Mouse (Mus musculus): ENCODE data around the gene Hbq1b. TPM values are rescaled to one million over a fixed set of nuclear protein-coding genes. Genes with fewer than 3 reads are reported as not detected.
"Not testable (repeated sequence)": the region's sequence is repeated elsewhere in the genome, so short reads cannot be mapped to it uniquely, and the experiment has no call there.

The Hbq1b gene
- total RNA-seq, 2 experiments from 2014 or later, result not detected

GRCm38 (mm10) chr11:32276347-32276746 is 10.4 kb upstream of the Hbq1b start, which contains the start of gene Hba-x:
Gene Hba-x (plus strand): TSS chr11:32276400.
- intact Hi-C loops (cut with DNase I), result no loop called here
- H3K27ac ChIP-seq, result no peak within 1 kb of the TSS
- no peak within 1 kb of the TSS for H3K4me3 ChIP-seq
- DNase-seq, result no peak
- TF ChIP-seq CTCF (IDR thresholded peaks at IDR 0.05), result no peak

- no peak for DNase-seq
- intact Hi-C loops (cut with DNase I), result no loop called here
- H3K27ac ChIP-seq, result no peak overlapping the region
- no peak for TF ChIP-seq CTCF (IDR thresholded peaks at IDR 0.05)
- no peak overlapping the region for H3K4me3 ChIP-seq
Observed at GRCm38 (mm10) chr11:32277736-32278457, 8.9 kb upstream of the Hbq1b start.

- intact Hi-C loops (cut with DNase I), result no loop called here
- H3K4me3 ChIP-seq, result no peak overlapping the region
- DNase-seq, result no peak
- no peak for TF ChIP-seq CTCF (IDR thresholded peaks at IDR 0.05)
- H3K27ac ChIP-seq, result no peak overlapping the region
Observed at GRCm38 (mm10) chr11:32278458-32278957, 8.3 kb upstream of the Hbq1b start.

GRCm38 (mm10) chr11:32280646-32281045 is 6.1 kb upstream of the Hbq1b start:
- Histone ChIP-seq H3K27ac (no peak overlapping the region), H3K4me3 (no peak overlapping the region)
- DNase-seq, result no peak
- TF ChIP-seq CTCF (IDR thresholded peaks at IDR 0.05), result no peak
- intact Hi-C loops (cut with DNase I), result no loop called here

GRCm38 (mm10) chr11:32281416-32282144 is 5.2 kb upstream of the Hbq1b start:
- no peak for DNase-seq
- no peak for TF ChIP-seq CTCF (IDR thresholded peaks at IDR 0.05)
- intact Hi-C loops (cut with DNase I), result no loop called here
- Histone ChIP-seq H3K4me3 (no peak overlapping the region), H3K27ac (no peak overlapping the region)

- H3K27ac ChIP-seq; DNase-seq; H3K4me3 ChIP-seq; intact Hi-C loops (cut with DNase I): not testable (repeated sequence)
Observed at GRCm38 (mm10) chr11:32283091-32283777, 3.5 kb upstream of the Hbq1b start, which contains the start of gene Hba-a1. Gene Hba-a1 (plus strand): TSS chr11:32283511.

- intact Hi-C loops (cut with DNase I); H3K27ac ChIP-seq; H3K4me3 ChIP-seq; DNase-seq: not testable (repeated sequence)
Observed at GRCm38 (mm10) chr11:32284582-32284981, 2.2 kb upstream of the Hbq1b start.

GRCm38 (mm10) chr11:32285031-32285775 is 1.6 kb upstream of the Hbq1b start:
- Histone ChIP-seq H3K4me3 (no peak overlapping the region), H3K27ac (no peak overlapping the region)
- TF ChIP-seq CTCF (IDR thresholded peaks at IDR 0.05), result no peak
- no peak for DNase-seq
- intact Hi-C loops (cut with DNase I), result loop anchor here (5.0 kb wide), 2 partner anchors 37 to 103 kb away; no protein-coding TSS in a partner anchor

- not testable (repeated sequence) for DNase-seq, H3K27ac ChIP-seq, H3K4me3 ChIP-seq
- intact Hi-C loops (cut with DNase I), result loop anchor here (5.0 kb wide), 2 partner anchors 36 to 104 kb away; no protein-coding TSS in a partner anchor
Observed at GRCm38 (mm10) chr11:32285887-32286286, 878 bp upstream of the Hbq1b start.

- no peak for DNase-seq
- intact Hi-C loops (cut with DNase I), result loop anchor here (5.0 kb wide), 2 partner anchors 35 to 105 kb away; no protein-coding TSS in a partner anchor
- Histone ChIP-seq H3K27ac (no peak overlapping the region), H3K4me3 (no peak overlapping the region)
- TF ChIP-seq CTCF (IDR thresholded peaks at IDR 0.05), result no peak
Observed at GRCm38 (mm10) chr11:32287493-32287825, 694 bp downstream of the Hbq1b start.

GRCm38 (mm10) chr11:32292819-32293218 is 6.1 kb downstream of the Hbq1b start:
- DNase-seq; H3K27ac ChIP-seq; H3K4me3 ChIP-seq; intact Hi-C loops (cut with DNase I): not testable (repeated sequence)

GRCm38 (mm10) chr11:32293479-32293878 is 6.7 kb downstream of the Hbq1b start:
- H3K4me3 ChIP-seq; DNase-seq; intact Hi-C loops (cut with DNase I); H3K27ac ChIP-seq: not testable (repeated sequence)

- DNase-seq; H3K4me3 ChIP-seq; H3K27ac ChIP-seq; intact Hi-C loops (cut with DNase I): not testable (repeated sequence)
Observed at GRCm38 (mm10) chr11:32296203-32296602, 9.4 kb downstream of the Hbq1b start, which contains the start of gene Hba-a2. Gene Hba-a2 (plus strand): TSS chr11:32296489.

- intact Hi-C loops (cut with DNase I); H3K4me3 ChIP-seq; H3K27ac ChIP-seq; DNase-seq: not testable (repeated sequence)
Observed at GRCm38 (mm10) chr11:32297417-32297816, 10.7 kb downstream of the Hbq1b start.

Data from gastrocnemius, adult 2 months (tissue).